Mouse (Mus musculus): ENCODE data around the gene Gstt2. TPM values are rescaled to one million over a fixed set of nuclear protein-coding genes. Genes with fewer than 3 reads are reported as not detected.
"Not testable (repeated sequence)": the region's sequence is repeated elsewhere in the genome, so short reads cannot be mapped to it uniquely, and the experiment has no call there.

Gene Gstt2
- polyA plus RNA-seq, 1 experiment from 2014 or later: 5.1 TPM

- H3K4me1 ChIP-seq: peaks cover 9% of the 10 kb centered on the region
- no peak overlapping the region for H3K9ac ChIP-seq (replicated peaks)
- no peaks in the 10 kb centered on the region for H3K9me3 ChIP-seq
- no peak overlapping the region for H3K4me3 ChIP-seq
- peak; percentile 54; the same call in 1 of the 2 replicates for ATAC-seq (replicated peaks)
- no peak overlapping the region for H3K4me2 ChIP-seq (replicated peaks)
- H3K27me3 ChIP-seq: no peaks in the 10 kb centered on the region
- H3K27ac ChIP-seq (replicated peaks): no peak overlapping the region
- H3K36me3 ChIP-seq: 0 out of 2 replicates have a peak, but pooled peaks cover 3% of the 10 kb centered on the region
- 22% methylated on average over 10 of the region's 10 CpGs for WGBS
Measured at GRCm38 (mm10) chr10:75853452-75853851, 16.2 kb upstream of the Gstt2 start.

GRCm38 (mm10) chr10:75852539-75853125 is 15.4 kb upstream of the Gstt2 start:
- H3K4me3 ChIP-seq: no peak overlapping the region
- no peaks in the 10 kb centered on the region for H3K9me3 ChIP-seq
- WGBS: 96% methylated on average over 12 of the region's 12 CpGs
- H3K4me2 ChIP-seq (replicated peaks): no peak overlapping the region
- H3K27ac ChIP-seq (replicated peaks): no peak overlapping the region
- peaks cover 1% of the 10 kb centered on the region for H3K4me1 ChIP-seq
- 0 out of 2 replicates have a peak, but pooled peaks cover under 1% of the 10 kb centered on the region for H3K36me3 ChIP-seq
- no peak for ATAC-seq (replicated peaks)
- no peak overlapping the region for H3K9ac ChIP-seq (replicated peaks)
- H3K27me3 ChIP-seq: no peaks in the 10 kb centered on the region

- Histone ChIP-seq H3K4me1 (no peaks in the 10 kb centered on the region; the same call in 1 of the 2 replicates), H3K27me3 (no peaks in the 10 kb centered on the region), H3K27ac (replicated peaks) (no peak overlapping the region), H3K9ac (replicated peaks) (no peak overlapping the region), H3K9me3 (no peaks in the 10 kb centered on the region), H3K36me3 (no peaks in the 10 kb centered on the region), H3K4me3 (no peak overlapping the region), H3K4me2 (replicated peaks) (no peak overlapping the region)
- 35% methylated on average over 3 of the region's 3 CpGs for WGBS
- no peak for ATAC-seq (replicated peaks)
Measured at GRCm38 (mm10) chr10:75851681-75852080, 14.5 kb upstream of the Gstt2 start.

- Histone ChIP-seq H3K4me3 (no peak overlapping the region), H3K4me2 (replicated peaks) (no peak overlapping the region), H3K27me3 (no peaks in the 10 kb centered on the region), H3K9ac (replicated peaks) (no peak overlapping the region), H3K9me3 (no peaks in the 10 kb centered on the region), H3K36me3 (no peaks in the 10 kb centered on the region), H3K4me1 (no peaks in the 10 kb centered on the region; the same call in 1 of the 2 replicates), H3K27ac (replicated peaks) (no peak overlapping the region)
- ATAC-seq (replicated peaks): no peak
- 6% methylated on average over 6 of the region's 6 CpGs for WGBS
Measured at GRCm38 (mm10) chr10:75851076-75851475, 13.9 kb upstream of the Gstt2 start.

- no peaks in the 10 kb centered on the region for H3K9me3 ChIP-seq
- no peak overlapping the region for H3K9ac ChIP-seq (replicated peaks)
- no peaks in the 10 kb centered on the region for H3K27me3 ChIP-seq
- H3K27ac ChIP-seq (replicated peaks): no peak overlapping the region
- no peak for ATAC-seq (replicated peaks)
- H3K36me3 ChIP-seq: no peaks in the 10 kb centered on the region
- no peak overlapping the region for H3K4me3 ChIP-seq
- WGBS: 33% methylated on average over 3 of the region's 3 CpGs
- H3K4me1 ChIP-seq: no peaks in the 10 kb centered on the region; the same call in 1 of the 2 replicates
- no peak overlapping the region for H3K4me2 ChIP-seq (replicated peaks)
Measured at GRCm38 (mm10) chr10:75848382-75848781, 11.2 kb upstream of the Gstt2 start.

GRCm38 (mm10) chr10:75845306-75845930 is 8.2 kb upstream of the Gstt2 start:
- WGBS: 87% methylated on average over 6 of the region's 6 CpGs
- H3K9me3 ChIP-seq: no peaks in the 10 kb centered on the region
- ATAC-seq (replicated peaks): no peak

GRCm38 (mm10) chr10:75844800-75845199 is 7.6 kb upstream of the Gstt2 start:
- Histone ChIP-seq H3K27me3 (no peaks in the 10 kb centered on the region), H3K36me3 (no peaks in the 10 kb centered on the region), H3K4me3 (no peak overlapping the region), H3K9ac (replicated peaks) (no peak overlapping the region), H3K4me2 (replicated peaks) (no peak overlapping the region), H3K9me3 (no peaks in the 10 kb centered on the region), H3K27ac (replicated peaks) (no peak overlapping the region), H3K4me1 (no peaks in the 10 kb centered on the region; the same call in 1 of the 2 replicates)
- no peak for ATAC-seq (replicated peaks)
- 40% methylated on average over 1 of the region's 1 CpGs for WGBS

More at GRCm38 (mm10) chr10:75845306-75845930, 8.2 kb upstream of the Gstt2 start:
- H3K4me1 ChIP-seq: no peaks in the 10 kb centered on the region; the same call in 1 of the 2 replicates
- H3K27ac ChIP-seq (replicated peaks): no peak overlapping the region
- H3K9ac ChIP-seq (replicated peaks): no peak overlapping the region
- no peaks in the 10 kb centered on the region for H3K36me3 ChIP-seq
- H3K27me3 ChIP-seq: no peaks in the 10 kb centered on the region
- no peak overlapping the region for H3K4me3 ChIP-seq
- no peak overlapping the region for H3K4me2 ChIP-seq (replicated peaks)

- not testable (repeated sequence) for ATAC-seq (replicated peaks); H3K27ac ChIP-seq (replicated peaks); H3K4me1 ChIP-seq; H3K4me3 ChIP-seq; H3K27me3 ChIP-seq; H3K36me3 ChIP-seq; H3K4me2 ChIP-seq (replicated peaks); H3K9ac ChIP-seq (replicated peaks); H3K9me3 ChIP-seq
- WGBS: 79% methylated on average over 6 of the region's 6 CpGs
Measured at GRCm38 (mm10) chr10:75843898-75844297, 6.7 kb upstream of the Gstt2 start.

GRCm38 (mm10) chr10:75839092-75839491 is 1.9 kb upstream of the Gstt2 start:
- Histone ChIP-seq H3K27me3 (peaks cover 7% of the 10 kb centered on the region), H3K9me3 (no peaks in the 10 kb centered on the region), H3K4me1 (peaks cover 30% of the 10 kb centered on the region), H3K36me3 (no peaks in the 10 kb centered on the region), H3K9ac (replicated peaks) (no peak overlapping the region), H3K27ac (replicated peaks) (no peak overlapping the region), H3K4me2 (replicated peaks) (no peak overlapping the region), H3K4me3 (no peak overlapping the region)
- 87% methylated on average over 10 of the region's 10 CpGs for WGBS
- no peak for ATAC-seq (replicated peaks)

- 22% methylated on average over 9 of the region's 10 CpGs for WGBS
- H3K27ac ChIP-seq (replicated peaks): no peak overlapping the region
Measured at GRCm38 (mm10) chr10:75835761-75836531, 1.3 kb downstream of the Gstt2 start.

GRCm38 (mm10) chr10:75835307-75835706 is 1.9 kb downstream of the Gstt2 start:
- Histone ChIP-seq H3K9me3 (no peaks in the 10 kb centered on the region), H3K4me3 (peak overlapping the region; percentile 25), H3K27ac (replicated peaks) (no peak overlapping the region), H3K4me1 (peaks cover 37% of the 10 kb centered on the region), H3K36me3 (no peaks in the 10 kb centered on the region), H3K27me3 (peaks cover 20% of the 10 kb centered on the region), H3K9ac (replicated peaks) (peak overlapping the region; percentile 10; the same call in 1 of the 2 replicates), H3K4me2 (replicated peaks) (peak overlapping the region; percentile 59)
- ATAC-seq (replicated peaks): no peak; the same call in 1 of the 2 replicates
- WGBS: 4% methylated on average over 10 of the region's 10 CpGs

More at GRCm38 (mm10) chr10:75835761-75836531, 1.3 kb downstream of the Gstt2 start:
- peak overlapping the region; percentile 25 for H3K4me3 ChIP-seq
- no peak overlapping the region for H3K9ac ChIP-seq (replicated peaks)
- no peaks in the 10 kb centered on the region for H3K36me3 ChIP-seq
- H3K4me2 ChIP-seq (replicated peaks): peak overlapping the region; percentile 59
- ATAC-seq (replicated peaks): no peak
- no peaks in the 10 kb centered on the region for H3K9me3 ChIP-seq
- peaks cover 37% of the 10 kb centered on the region for H3K4me1 ChIP-seq
- peaks cover 20% of the 10 kb centered on the region for H3K27me3 ChIP-seq

GRCm38 (mm10) chr10:75834721-75835120 is 2.5 kb downstream of the Gstt2 start:
- WGBS: 22% methylated on average over 9 of the region's 9 CpGs
- H3K9ac ChIP-seq (replicated peaks): peak overlapping the region; percentile 31
- H3K27me3 ChIP-seq: peaks cover 20% of the 10 kb centered on the region
- no peak for ATAC-seq (replicated peaks)
- H3K36me3 ChIP-seq: no peaks in the 10 kb centered on the region
- H3K4me3 ChIP-seq: peak overlapping the region; percentile 37
- no peak overlapping the region for H3K27ac ChIP-seq (replicated peaks)
- H3K4me2 ChIP-seq (replicated peaks): peak overlapping the region; percentile 59
- no peaks in the 10 kb centered on the region for H3K9me3 ChIP-seq
- peaks cover 37% of the 10 kb centered on the region for H3K4me1 ChIP-seq
